Mouse (Mus musculus): Measurements from ENCODE around the gene Kcna2.

Kcna2 gene

GRCm38 (mm10) chr3:107153772-107154655 is 53.1 kb downstream of the Kcna2 start:
- peak; percentile 78 to 80 for DNase-seq

DNA sequence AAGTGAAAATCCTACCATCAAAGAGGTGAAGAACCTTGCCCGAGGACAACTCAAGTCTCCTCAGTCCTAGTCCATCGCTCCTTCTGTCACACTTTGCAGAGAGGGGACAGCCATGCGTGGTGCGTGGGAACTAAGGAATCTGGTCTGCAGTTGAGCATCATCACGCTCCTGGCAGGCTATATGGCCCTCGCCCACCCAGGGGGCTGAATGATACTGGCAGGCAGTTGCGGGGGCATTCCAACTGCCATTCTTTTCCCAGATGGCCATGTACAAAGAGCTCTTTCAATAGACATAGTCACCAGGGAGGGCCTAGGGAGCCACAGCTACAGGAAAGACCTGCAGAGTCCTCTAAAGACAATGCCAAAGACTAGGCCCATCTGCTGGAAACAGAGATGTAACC is 57.9 kb downstream of the Kcna2 start:
- peak in 1 of 2 experiments; percentile 43 for DNase-seq

DNA sequence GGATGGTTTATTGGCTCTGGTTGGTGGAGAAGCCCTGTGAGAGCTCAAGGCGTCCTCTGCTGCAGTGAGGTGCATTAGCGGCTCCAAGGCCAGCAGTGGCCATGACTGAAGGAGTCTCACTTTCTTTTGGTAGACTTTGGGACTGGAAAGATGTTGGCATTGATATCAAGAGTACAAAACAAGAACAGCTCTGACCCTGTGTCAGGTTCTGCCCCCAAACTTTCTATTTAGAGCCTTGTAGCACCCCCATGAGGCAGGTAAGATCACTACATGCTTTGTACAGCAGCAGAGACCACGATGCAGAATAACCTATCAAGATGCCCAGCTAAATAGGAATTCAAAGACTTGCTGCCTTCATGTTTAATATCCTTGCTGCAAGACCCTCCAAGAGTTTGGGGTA is 58.5 kb downstream of the Kcna2 start:
- DNase-seq: peak; percentile 64 to 70

- DNase-seq: peak; percentile 68 to 72
Measured at GRCm38 (mm10) chr3:107159859-107160324, 58.9 kb downstream of the Kcna2 start.

DNA sequence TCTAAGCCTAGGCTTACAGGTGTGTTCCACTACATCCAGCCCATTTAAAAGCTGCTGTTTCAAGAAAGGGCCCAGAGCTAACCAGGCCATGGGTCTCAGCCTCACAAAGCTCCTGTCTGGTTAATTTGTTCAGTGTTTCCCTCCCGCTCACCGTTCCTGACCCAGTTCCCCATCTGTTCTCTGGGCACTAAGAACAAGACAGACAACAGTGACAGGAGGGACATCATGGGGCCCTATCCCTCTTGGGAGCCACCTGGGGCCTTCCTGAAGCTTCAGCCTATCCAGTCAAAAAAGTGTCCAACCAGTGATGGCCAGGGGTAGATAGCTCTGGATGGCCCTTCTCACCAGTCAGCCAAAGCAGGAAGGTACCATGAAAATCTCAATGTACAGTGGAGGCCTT is 61.8 kb downstream of the Kcna2 start:
- peak; percentile 39 to 68 for DNase-seq
